Mouse (Mus musculus): ENCODE results near the gene Gm10277. TPM values are rescaled to one million over a fixed set of nuclear protein-coding genes. Genes with fewer than 3 reads are reported as not detected.

The Gm10277 gene
- polyA plus RNA-seq, 1 experiment, result not detected

- H3K4me1 ChIP-seq (ENCODE audit: control insufficient read depth, insufficient read depth, insufficient read length), result peaks cover 8% of the 10 kb centered on the region; the same call in 1 of the 2 replicates
- 11% methylated on average over 18 of the region's 18 CpGs for WGBS
- peak overlapping the region; percentile 52 for H3K27ac ChIP-seq (ENCODE audit: insufficient read depth, low read length)
- no peaks in the 10 kb centered on the region for H3K36me3 ChIP-seq (ENCODE audit: control insufficient read depth, insufficient read depth, low read length)
- TF ChIP-seq CTCF (IDR thresholded peaks at IDR 0.05; ENCODE audit: extremely low read depth, insufficient read depth, insufficient read length, insufficient replicate concordance), result peak; percentile 8; the same call in 1 of the 2 replicates
- TF ChIP-seq POLR2A (IDR thresholded peaks at IDR 0.05; ENCODE audit: low read depth, low read length), result no peak
- no peak for DNase-seq (ENCODE audit: low read depth in 1 of 2, low spot score in 2 of 2)
- 0 out of 2 replicates have a peak overlapping the region, but pooled peaks have one; percentile 31 for H3K4me3 ChIP-seq (ENCODE audit: extremely low read depth, insufficient read depth, insufficient read length)
- no peaks in the 10 kb centered on the region for H3K27me3 ChIP-seq (ENCODE audit: control insufficient read depth, insufficient read depth, low read length)
Measured at GRCm38 (mm10) chr11:77783747-77784646, 3.5 kb downstream of the Gm10277 start.

- WGBS, result 63% methylated on average over 10 of the region's 10 CpGs
- Histone ChIP-seq H3K36me3 (ENCODE audit: control insufficient read depth, insufficient read depth, low read length) (no peaks in the 10 kb centered on the region), H3K27me3 (ENCODE audit: control insufficient read depth, insufficient read depth, low read length) (no peaks in the 10 kb centered on the region), H3K27ac (ENCODE audit: insufficient read depth, low read length) (peak overlapping the region; percentile 52), H3K4me1 (ENCODE audit: control insufficient read depth, insufficient read depth, insufficient read length) (peaks cover 8% of the 10 kb centered on the region; the same call in 1 of the 2 replicates), H3K4me3 (ENCODE audit: extremely low read depth, insufficient read depth, insufficient read length) (no peak overlapping the region)
- no peak for DNase-seq (ENCODE audit: low read depth in 1 of 2, low spot score in 2 of 2)
- TF ChIP-seq POLR2A (IDR thresholded peaks at IDR 0.05; ENCODE audit: low read depth, low read length) (no peak), CTCF (IDR thresholded peaks at IDR 0.05; ENCODE audit: extremely low read depth, insufficient read depth, insufficient read length, insufficient replicate concordance) (no peak)
Measured at GRCm38 (mm10) chr11:77783211-77783746, 4.3 kb downstream of the Gm10277 start.

- TF ChIP-seq POLR2A (IDR thresholded peaks at IDR 0.05; ENCODE audit: low read depth, low read length) (no peak), CTCF (IDR thresholded peaks at IDR 0.05; ENCODE audit: extremely low read depth, insufficient read depth, insufficient read length, insufficient replicate concordance) (no peak)
- Histone ChIP-seq H3K4me1 (ENCODE audit: control insufficient read depth, insufficient read depth, insufficient read length) (peaks cover 8% of the 10 kb centered on the region; the same call in 1 of the 2 replicates), H3K36me3 (ENCODE audit: control insufficient read depth, insufficient read depth, low read length) (no peaks in the 10 kb centered on the region), H3K27ac (ENCODE audit: insufficient read depth, low read length) (no peak overlapping the region), H3K27me3 (ENCODE audit: control insufficient read depth, insufficient read depth, low read length) (no peaks in the 10 kb centered on the region), H3K4me3 (ENCODE audit: extremely low read depth, insufficient read depth, insufficient read length) (no peak overlapping the region)
- no peak for DNase-seq (ENCODE audit: low read depth in 1 of 2, low spot score in 2 of 2)
- WGBS, result 87% methylated on average over 7 of the region's 7 CpGs
Measured at GRCm38 (mm10) chr11:77782104-77782815, 5.3 kb downstream of the Gm10277 start.

GRCm38 (mm10) chr11:77781088-77781487 lies 6.5 kb downstream of the Gm10277 start:
- Histone ChIP-seq H3K27me3 (ENCODE audit: control insufficient read depth, insufficient read depth, low read length) (no peaks in the 10 kb centered on the region), H3K4me1 (ENCODE audit: control insufficient read depth, insufficient read depth, insufficient read length) (peaks cover 8% of the 10 kb centered on the region; the same call in 1 of the 2 replicates), H3K27ac (ENCODE audit: insufficient read depth, low read length) (no peak overlapping the region), H3K36me3 (ENCODE audit: control insufficient read depth, insufficient read depth, low read length) (no peaks in the 10 kb centered on the region), H3K4me3 (ENCODE audit: extremely low read depth, insufficient read depth, insufficient read length) (no peak overlapping the region)
- 85% methylated on average over 7 of the region's 7 CpGs for WGBS
- TF ChIP-seq POLR2A (IDR thresholded peaks at IDR 0.05; ENCODE audit: low read depth, low read length) (no peak), CTCF (IDR thresholded peaks at IDR 0.05; ENCODE audit: extremely low read depth, insufficient read depth, insufficient read length, insufficient replicate concordance) (no peak)
- no peak for DNase-seq (ENCODE audit: low read depth in 1 of 2, low spot score in 2 of 2)

GRCm38 (mm10) chr11:77779240-77779639 lies 8.3 kb downstream of the Gm10277 start:
- peaks cover 4% of the 10 kb centered on the region; the same call in 1 of the 2 replicates for H3K4me1 ChIP-seq (ENCODE audit: control insufficient read depth, insufficient read depth, insufficient read length)
- TF ChIP-seq POLR2A (IDR thresholded peaks at IDR 0.05; ENCODE audit: low read depth, low read length) (no peak), CTCF (IDR thresholded peaks at IDR 0.05; ENCODE audit: extremely low read depth, insufficient read depth, insufficient read length, insufficient replicate concordance) (no peak)
- 91% methylated on average over 1 of the region's 1 CpGs for WGBS

GRCm38 (mm10) chr11:77777937-77778336 lies 9.6 kb downstream of the Gm10277 start:
- TF ChIP-seq POLR2A (IDR thresholded peaks at IDR 0.05; ENCODE audit: low read depth, low read length) (no peak), CTCF (IDR thresholded peaks at IDR 0.05; ENCODE audit: extremely low read depth, insufficient read depth, insufficient read length, insufficient replicate concordance) (no peak)
- H3K27me3 ChIP-seq (ENCODE audit: control insufficient read depth, insufficient read depth, low read length), result no peaks in the 10 kb centered on the region

More at GRCm38 (mm10) chr11:77779240-77779639, 8.3 kb downstream of the Gm10277 start:
- no peaks in the 10 kb centered on the region for H3K36me3 ChIP-seq (ENCODE audit: control insufficient read depth, insufficient read depth, low read length)
- DNase-seq (ENCODE audit: low read depth in 1 of 2, low spot score in 2 of 2), result no peak
- no peak overlapping the region for H3K27ac ChIP-seq (ENCODE audit: insufficient read depth, low read length)
- no peaks in the 10 kb centered on the region for H3K27me3 ChIP-seq (ENCODE audit: control insufficient read depth, insufficient read depth, low read length)
- no peak overlapping the region for H3K4me3 ChIP-seq (ENCODE audit: extremely low read depth, insufficient read depth, insufficient read length)

More at GRCm38 (mm10) chr11:77777937-77778336, 9.6 kb downstream of the Gm10277 start:
- H3K4me3 ChIP-seq (ENCODE audit: extremely low read depth, insufficient read depth, insufficient read length), result no peak overlapping the region
- no peaks in the 10 kb centered on the region for H3K36me3 ChIP-seq (ENCODE audit: control insufficient read depth, insufficient read depth, low read length)
- H3K27ac ChIP-seq (ENCODE audit: insufficient read depth, low read length), result no peak overlapping the region
- WGBS, result 96% methylated on average over 17 of the region's 17 CpGs
- no peak for DNase-seq (ENCODE audit: low read depth in 1 of 2, low spot score in 2 of 2)
- H3K4me1 ChIP-seq (ENCODE audit: control insufficient read depth, insufficient read depth, insufficient read length), result no peaks in the 10 kb centered on the region

Measured in spleen, adult 2 months (tissue).